Mouse (Mus musculus) mouse trophoblast stem cell (cell line): ENCODE measurements around the gene Foxp1.

Experiments
- in situ Hi-C, 2 experiments: fragments of 300-500 bp; cut with MseI, MboI; formaldehyde crosslinking; loops; 2 replicates in 1 of 2; 3 replicates in 1 of 2; pipeline ENCODE4 v1.15.1; 2025

The Foxp1 gene

DNA sequence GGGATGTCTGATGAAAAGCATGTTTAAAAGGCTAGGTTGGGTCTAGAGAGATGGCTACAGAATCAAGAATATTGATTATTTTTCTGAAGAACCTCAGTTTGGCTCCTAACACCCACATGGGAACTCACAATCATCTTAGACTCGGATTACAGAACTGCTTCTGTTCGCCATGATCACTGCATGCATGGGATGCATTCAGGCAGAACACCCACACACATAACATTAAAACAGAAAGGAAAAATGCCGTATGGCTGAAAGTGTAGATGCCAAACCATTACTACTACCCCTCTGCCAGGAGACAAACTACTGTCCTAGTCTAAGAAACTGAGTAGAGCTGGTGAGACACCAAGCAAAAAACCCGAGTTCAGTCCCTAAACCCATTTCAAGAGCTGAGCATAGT is 192.4 kb downstream of the Foxp1 start:
- in situ Hi-C loops = no loop called here

DNA sequence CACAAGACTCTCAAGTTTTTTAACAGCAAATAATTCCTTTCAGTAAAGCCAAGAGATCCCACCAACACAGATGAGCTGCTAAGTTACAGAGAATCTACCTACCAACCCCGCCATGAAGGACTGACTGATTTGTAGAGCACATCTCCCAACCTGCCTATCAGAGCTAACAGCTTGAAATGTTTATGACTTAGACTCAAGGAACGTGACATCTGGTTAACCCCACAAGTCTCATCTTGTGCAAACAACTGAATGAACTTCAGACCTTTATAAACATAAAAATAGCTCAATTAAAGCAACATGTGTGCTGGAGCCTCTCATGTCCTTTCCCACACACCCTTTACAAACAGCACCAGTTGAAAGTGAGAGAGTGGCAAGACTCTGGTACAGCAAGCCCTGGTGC is 193.9 kb downstream of the Foxp1 start:
- in situ Hi-C loops = no loop called here

DNA sequence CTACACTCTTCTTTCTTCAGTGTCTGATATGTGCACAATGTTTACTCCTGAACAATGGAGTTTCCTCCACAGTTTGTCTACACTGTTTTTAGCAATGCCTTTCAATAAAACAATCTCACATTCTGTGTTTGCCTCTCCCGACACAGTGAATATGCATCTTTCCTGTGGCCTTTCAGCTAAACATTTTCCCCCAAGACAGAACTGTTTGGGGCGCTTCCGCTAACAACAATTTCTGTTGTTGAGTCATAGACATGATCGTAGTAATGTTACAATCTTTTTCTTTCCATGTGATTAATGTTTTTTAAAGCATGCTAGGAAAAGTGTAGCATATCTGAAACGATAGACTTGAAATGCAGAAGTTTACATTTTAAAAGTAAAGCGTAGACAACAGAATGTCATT is 194.4 kb downstream of the Foxp1 start:
- in situ Hi-C loops = no loop called here

DNA sequence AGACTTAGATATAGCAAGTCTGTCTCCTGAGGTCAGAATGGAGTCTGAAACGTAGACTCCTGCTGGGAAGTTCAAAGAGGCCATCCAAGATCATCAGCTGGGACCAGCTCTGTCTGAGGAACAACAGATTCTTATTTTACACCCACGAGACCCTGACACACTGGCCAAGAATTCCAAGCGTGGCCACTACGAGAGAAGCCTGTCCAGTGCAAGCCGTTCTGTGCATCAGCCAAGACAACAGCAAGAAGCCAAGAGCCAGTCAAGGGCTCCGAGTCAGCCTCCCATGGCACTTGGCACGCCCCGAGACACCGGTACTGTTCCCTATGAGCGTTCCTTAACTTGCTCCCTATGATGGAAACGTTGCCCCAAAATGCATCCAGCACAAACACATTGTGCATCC is 194.8 kb downstream of the Foxp1 start:
- in situ Hi-C loops = no loop called here

DNA sequence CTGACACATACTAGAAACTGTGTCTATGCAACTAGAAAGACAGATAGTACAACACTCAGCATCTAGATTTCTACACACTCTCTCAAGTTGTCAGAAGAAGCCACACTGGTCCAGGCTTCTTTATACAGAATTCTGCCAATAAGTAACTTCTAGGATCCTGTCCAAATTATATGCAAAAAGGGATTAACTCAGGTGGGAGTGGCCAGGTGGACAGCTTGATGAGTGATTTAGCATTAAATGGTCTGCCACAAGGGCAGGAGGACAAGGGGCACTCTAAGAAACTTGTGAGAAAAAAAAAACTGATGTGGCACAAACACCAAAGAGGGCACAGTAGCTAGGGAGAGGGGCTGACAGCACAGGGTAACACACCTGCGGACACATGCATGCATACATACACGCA is 196.6 kb downstream of the Foxp1 start:
- in situ Hi-C loops = no loop called here

DNA sequence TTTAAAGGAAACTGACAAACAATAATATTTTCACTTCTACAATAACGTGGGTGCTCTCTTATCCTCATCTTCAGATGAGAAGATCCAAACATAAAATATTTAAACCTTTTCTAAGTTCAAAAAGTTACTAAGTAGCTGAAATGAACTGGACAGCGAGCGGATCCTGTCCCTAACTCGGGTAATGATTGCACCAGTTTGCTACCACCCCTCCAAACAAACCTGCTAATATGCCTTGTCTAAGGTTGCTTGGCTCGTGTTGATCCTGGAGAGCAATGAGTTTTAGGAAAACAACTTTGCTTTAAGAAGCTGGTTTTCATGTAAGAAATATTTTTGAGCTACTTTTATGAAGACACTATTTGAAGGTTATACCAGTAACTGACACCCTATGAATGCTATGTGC is 197.1 kb downstream of the Foxp1 start:
- in situ Hi-C loops = no loop called here

DNA sequence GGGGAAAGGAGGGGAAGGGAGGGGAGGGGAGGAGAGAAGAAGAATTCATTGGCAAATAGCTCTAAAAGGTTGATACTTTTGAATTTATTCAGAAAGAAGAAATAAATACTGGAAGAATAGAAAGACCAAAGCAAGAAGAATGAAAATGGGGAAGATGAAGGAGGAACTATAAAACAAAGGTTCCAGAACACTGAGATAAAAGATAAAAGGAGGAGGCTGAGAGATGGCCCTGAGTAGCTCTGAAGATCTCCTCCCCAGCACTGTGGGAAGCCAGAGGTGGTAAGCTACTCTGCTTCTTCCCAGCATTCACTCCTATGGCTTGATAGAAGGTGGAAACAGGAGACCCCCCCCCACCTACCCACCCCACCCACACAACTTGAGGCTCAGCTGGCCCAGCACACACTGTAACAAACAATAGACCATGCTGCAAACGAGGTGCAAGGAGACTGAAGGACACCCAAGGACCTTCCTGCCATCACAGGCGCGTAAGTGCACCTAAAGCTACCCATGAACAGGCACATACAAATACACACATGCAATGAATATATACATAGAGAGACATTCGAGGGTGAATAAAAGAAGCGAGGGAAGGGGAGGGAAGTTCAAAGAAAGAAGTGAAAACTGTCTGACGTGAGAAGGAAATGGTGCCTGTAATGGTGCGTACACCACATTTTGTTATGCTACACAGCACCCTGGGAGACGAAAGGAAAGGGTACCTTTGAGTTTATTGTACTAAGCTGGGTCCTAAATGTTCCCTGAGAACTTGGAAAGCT is 200.2 kb downstream of the Foxp1 start:
- in situ Hi-C loops = no loop called here

DNA sequence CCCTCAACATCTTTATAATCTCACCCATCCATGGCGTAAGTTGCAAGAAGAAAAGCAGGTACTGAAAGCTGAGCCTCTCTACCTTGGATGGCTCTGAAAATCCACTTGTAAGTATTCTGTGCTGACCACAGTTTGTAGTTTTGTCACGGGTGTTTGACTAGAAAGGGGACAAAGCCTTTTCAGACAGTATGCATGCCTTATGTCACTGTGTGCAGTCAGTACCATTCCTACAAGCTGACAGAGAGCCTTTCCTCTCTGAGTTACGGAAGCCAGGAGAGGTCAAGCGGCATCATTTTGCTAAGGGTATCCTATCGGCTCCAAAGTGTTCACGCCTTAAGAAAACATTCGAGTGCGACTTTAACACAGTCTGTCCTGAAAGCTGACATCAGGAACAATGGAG is 202.1 kb downstream of the Foxp1 start:
- in situ Hi-C loops = no loop called here

DNA sequence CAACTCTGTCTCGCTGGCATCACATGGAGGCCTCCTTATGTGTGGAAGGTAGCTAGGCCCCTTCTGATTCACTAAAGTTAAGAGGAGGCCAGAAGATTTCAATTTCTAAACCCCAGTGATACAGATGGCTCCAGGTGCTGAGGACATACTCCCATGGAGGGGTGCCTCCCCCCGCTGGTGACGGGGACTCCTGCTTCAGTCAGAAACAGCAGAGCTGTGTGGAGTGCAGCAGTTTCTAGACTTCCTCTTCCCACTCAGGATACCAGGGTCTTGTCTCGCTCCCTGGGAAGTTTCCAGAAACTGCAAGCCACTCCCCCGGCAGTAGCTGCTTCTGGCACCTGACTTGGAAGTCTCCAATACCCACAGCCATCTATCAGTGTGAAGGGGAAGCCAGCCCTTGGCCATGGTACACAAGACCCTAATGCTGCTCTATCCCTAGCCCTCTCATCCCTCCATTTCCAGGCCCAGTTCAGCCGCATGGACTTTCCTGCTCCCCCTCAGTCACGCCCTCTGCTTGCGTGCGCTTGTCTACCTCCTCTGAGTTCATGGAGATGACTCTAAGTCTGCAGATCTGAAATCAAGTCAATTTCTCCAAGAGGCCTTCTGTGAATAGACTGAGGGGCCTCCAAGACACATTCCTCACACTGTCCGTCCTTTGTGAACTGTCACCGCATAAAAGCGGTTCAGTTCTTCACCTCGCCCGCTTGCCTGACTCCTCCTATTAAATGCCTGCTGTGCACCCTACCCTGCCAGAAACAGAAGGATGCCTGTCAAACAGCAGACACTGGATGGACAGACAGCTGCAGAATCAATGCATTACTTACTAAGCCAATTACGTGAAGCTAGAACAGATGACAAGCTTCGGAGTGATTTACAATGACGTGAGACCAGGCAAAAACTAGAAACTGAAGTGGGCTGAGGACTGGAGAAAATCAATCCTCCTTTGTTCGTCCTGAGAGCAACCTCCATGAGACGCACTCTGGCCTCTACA is 202.8 kb downstream of the Foxp1 start:
- in situ Hi-C loops = no loop called here

DNA sequence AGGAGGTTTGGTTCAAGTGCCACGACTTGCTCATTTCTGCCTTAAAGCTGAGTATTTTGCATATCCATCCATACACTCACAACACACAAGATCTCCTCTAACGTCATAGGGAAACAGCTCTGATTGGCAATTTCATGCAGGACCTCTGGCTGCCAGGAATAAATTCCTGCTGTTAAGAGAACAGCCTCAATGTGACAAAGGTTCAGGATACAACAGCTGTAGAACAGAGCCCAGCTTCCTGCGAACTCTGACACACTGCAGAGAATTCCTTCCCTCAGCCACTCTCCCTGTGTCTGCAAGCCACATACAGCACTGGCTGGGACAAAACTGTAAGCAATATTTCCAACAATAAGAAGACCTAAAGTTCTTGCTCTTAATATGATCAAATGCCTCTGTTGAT is 207.8 kb downstream of the Foxp1 start:
- in situ Hi-C loops = no loop called here

DNA sequence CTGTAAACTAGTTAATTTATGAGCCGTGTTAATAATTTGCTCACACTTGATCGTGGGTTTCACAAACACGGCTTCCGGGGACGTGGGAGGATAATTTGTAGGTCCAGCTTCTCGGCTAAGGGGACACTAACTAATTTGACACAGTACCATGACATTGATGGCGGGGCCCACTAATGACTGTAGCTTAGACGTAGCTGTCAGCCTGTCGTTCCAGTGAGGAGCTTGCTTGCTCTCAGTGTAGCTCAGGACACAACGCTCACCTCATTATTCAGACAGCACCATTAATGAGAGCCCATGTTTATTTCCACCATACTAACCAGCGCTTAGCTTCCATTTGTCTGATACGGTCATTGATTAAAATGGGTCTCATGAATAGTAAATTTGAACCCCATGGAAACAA is 212.0 kb downstream of the Foxp1 start:
- in situ Hi-C loops = no loop called here

DNA sequence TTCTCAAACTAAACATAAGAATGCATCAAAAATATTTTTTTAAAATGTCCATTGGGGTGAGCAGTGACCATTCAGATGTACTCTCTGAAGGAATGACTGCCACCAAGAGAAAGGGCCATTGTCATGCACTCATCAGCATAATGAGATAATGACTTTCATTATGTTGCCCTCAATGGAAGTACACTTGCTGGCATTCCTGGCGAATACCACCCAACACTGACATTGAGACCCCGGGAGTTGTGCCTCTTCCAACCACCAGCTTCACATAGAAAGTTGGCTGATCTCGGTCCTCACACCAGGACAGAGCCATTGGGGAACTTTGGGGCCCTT is 212.4 kb downstream of the Foxp1 start:
- in situ Hi-C loops = no loop called here

DNA sequence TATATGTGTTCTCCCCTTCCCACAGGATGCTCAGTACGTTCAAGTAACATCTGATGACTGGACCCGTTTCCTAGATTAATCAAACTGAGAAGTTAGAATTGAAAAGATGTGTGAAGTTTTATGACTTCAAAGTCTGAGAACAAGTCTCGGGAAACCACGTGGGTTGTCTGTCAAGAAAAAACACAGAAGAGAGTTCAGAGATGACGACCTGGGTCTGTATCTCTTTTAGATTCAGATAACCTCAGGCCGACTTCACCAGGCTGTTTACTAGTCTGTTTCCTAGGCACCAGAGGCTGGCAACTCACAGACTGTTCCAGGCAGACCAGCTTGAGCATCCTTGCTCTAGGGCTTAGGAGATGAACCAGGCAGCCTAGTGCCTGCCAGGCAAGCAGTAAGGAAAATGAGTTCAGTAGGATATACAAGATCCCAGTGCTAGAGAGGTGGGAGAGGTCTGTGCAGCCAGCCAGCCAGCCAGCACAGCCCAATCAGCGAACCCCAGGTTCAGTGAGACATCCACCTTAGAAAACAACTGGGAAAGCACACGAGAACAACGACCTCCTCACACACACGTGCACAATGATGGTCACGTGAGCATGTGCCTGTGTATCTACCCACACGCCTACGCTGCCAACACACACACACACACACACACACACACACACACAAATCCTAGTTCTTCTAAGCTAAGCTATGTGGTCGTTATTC is 212.9 kb downstream of the Foxp1 start:
- in situ Hi-C loops = no loop called here

DNA sequence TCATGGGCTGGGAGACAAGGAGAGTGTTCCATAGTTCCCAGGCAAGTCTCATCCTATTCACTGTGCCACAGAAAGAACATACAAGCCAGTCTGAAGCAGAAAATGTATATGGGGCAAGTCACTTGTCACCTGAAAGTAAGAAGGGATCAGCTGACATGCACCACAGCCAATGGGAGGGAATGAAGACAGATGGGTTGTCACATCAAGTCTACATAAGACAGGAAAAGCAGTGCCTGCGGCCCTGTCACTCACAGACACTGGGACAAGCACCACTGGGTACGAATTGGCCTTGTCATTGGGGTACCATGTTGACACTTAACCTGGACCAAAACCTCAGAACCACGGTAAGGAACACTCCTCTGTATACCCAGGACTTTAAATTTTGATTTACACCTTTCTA is 216.8 kb downstream of the Foxp1 start:
- in situ Hi-C loops = no loop called here

DNA sequence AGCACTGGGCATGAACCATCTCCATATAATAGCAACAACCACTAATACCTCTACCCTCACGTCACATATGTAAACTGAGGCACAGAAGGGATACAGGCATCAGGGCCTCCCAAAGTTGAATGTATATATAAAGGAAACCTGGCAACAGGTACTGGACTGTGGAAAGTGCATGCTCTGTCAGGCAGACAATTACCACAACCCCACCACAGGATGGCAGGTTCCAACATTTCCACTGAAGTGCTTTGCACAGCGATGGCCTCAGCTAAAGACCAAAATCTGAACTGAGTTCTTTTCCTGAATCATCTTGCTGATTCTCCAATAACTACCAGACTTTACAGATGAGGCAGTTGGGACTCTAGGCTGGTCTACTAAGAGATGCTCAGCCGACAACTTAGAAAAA is 217.3 kb downstream of the Foxp1 start:
- in situ Hi-C loops = no loop called here

DNA sequence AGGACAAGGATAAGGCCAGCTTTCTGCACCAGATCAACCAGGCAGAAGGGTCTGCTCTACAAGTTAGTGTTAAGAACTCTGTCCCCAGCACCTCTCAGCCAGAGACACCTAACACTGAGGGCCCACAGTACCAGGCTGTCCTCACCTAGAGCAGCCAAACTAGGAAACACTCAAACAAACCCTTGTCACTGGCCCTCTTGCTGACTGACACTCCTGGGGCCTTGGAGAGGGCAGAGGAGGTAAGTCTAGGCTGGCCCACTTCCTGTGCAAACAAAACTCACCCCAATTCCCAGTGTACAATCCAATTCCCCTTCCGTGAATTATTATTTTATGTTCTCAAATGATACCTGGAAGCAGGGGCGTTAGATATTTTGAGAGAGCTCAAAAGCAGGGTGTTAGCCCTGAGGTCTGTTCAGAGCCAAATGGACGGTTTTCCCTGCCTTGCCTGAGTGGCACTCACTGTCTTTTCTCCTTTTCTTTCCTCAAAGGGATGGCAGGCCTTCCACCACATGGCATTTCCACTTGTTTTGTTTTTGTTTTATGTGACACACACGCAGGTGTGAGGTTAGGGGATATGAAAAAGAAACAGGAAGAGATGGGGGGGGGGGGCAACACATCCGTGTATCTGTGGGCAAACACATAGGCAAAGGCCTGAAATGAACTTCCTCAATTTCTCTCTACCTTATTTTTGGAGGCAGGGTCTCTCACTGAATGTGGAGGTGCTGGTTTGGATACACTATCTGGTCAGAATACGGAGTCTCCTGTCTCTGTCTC is 219.7 kb downstream of the Foxp1 start:
- in situ Hi-C loops = no loop called here

DNA sequence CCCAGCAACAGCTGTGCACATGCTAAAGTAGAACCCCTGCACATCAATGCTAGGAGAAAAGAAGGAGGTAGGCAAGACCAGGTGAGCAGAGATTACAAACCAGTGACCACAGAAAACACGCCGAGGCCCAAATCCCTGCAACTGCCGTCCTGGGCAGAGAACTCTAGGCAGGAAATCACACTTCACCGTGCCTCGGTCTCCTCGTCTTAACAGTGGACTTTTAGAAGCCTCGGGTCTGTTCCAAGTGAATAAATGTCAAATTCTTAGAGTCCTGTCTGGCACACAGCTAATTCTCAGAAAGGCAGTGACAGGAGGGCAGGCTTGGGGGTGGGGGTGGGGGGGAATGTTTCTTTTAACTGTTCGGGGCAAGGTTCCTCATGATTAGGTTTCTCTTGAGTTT is 220.6 kb downstream of the Foxp1 start:
- in situ Hi-C loops = no loop called here

DNA sequence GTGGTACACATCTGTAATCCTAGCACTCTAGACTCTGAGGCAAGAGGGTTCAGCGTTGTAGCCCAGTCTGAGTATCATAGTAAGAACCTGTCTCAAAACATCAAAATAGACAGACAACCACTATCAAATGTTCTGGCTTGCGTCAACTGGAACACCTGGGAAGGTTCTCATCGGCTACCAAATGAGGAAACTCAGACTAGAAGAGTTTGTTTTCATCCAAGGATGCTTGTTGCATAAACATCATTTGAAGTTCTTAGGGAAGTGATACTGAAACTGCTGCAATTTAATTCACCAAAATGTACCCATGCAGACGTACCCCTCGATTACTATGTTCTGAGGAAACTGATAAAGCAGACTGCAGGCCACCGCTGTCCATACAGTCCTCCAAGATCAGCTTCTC is 222.3 kb downstream of the Foxp1 start:
- in situ Hi-C loops = no loop called here

DNA sequence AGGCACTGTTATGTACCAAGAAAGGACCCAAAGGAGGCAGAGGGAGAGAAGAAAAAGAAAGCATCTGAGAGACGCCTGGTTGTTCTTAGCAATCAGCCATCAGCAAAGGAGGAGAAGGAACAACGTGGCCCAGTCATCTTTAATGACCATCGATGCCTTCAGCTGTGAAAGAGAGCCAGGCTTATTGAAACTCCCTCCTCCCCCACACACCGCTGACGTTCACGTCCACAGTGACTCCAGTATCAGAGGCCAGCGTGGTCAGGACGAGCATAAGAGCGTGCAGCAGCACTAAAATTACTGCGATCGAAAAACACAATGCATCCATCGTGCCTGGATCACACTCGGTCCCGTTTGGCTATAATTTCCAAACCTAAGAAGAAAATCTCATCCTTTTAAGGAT is 223.3 kb downstream of the Foxp1 start:
- in situ Hi-C loops = no loop called here

DNA sequence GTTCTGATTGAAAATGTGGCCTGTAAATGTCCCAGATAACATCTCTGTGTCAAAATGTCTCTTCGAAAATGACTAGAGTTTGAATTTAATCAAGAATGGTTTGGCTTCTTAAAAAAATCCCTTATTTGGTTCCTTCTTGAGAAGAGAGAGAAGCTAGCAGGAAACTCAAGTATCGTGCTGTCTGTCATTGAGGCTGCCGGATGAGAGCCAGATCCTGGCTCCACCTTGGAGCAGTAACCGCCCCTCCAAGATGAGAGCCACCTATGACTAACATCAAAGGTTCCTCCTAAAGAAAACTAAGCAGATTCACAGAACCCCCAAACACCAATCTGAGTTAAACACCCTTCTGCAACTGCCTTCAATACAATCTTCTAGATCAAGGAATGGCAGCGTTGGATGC is 225.0 kb downstream of the Foxp1 start:
- in situ Hi-C loops = no loop called here

DNA sequence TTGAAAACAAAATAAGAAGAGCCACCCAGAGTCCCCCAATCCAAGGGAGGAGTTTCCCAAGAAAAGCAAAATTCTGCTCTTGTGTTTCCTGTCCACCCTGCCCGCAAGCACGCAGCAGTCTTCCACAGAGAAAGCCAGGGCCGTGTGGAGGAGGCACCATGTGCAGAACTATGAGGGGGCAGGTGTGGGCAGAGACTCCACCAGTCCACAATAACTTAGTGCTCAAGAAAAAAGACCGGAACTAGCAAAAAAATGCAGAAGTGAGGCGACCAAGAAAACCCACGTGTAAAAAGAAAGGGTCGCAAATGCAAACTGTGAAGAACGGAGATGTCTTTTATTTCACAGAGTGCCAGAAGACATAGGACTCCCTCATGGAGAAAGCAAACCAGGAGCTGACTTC is 227.0 kb downstream of the Foxp1 start:
- in situ Hi-C loops = no loop called here

DNA sequence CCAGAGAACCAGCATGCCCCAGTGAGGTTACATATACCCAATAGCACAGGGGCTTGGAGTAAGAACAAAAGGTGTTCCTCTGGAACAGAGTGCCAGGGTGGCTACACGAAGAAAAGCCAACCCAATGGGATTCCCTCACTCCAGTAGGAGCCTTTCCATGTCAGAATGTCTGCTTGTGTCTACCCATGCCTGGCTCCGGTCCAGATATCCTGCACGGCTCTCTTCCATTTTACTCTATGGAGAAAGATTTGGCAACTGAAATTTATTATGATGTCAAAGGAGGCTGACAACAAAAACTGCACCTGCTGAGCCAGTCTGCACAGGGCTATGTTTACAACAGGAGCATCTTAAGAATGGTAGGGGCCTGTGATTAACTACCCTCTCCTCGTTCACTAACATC is 233.3 kb downstream of the Foxp1 start:
- in situ Hi-C loops = no loop called here
